Mouse (Mus musculus) neural tube, embryonic 11.5 days (tissue): ENCODE measurements at regions not wholly inside any gene's neighbourhood (a gene's known extent, or its start where the extent isn't known, plus 50 kb on each side); places are given as distances from the start of the nearest gene placed in this dataset.

Source experiments
- ATAC-seq: fragments of 200-750 bp; cut with Nextera tagmentation; 2 replicates; pipeline ENCODE4 v1.8.0; 2017; ENCODE audit warnings: moderate number of reproducible peaks, mild to moderate bottlenecking, moderate TSS enrichment, moderate library complexity; ENCODE audit not compliant: insufficient read depth, low FRiP score, low TSS enrichment
- DNase-seq: peaks from one replicate; pipeline ENCODE4 v3.0.0-alpha.2; 2015; ENCODE audit warnings: low spot score
- H3K27ac ChIP-seq: fragments of 300-500 bp; sonication (generic); 2 replicates; pipeline ENCODE4 v1.5.1; 2014; ENCODE audit warnings: low read depth, mild to moderate bottlenecking, low read length
- H3K27me3 ChIP-seq: fragments of 300-500 bp; sonication (generic); 2 replicates; pipeline ENCODE4 v1.6.1; 2014; ENCODE audit warnings: mild to moderate bottlenecking, low read length, mixed read lengths; ENCODE audit not compliant: control insufficient read depth, insufficient read depth
- H3K36me3 ChIP-seq: fragments of 300-500 bp; sonication (generic); 2 replicates; pipeline ENCODE4 v1.6.1; 2014; ENCODE audit warnings: mild to moderate bottlenecking, low read length, moderate library complexity, mixed read lengths; ENCODE audit not compliant: control insufficient read depth, insufficient read depth
- H3K4me1 ChIP-seq: fragments of 300-500 bp; sonication (generic); 2 replicates; pipeline ENCODE4 v1.6.1; 2014; ENCODE audit warnings: low read length, mixed read lengths; ENCODE audit not compliant: control insufficient read depth, insufficient read depth
- H3K4me2 ChIP-seq: fragments of 300-500 bp; sonication (generic); 2 replicates; pipeline ENCODE4 v1.6.1; 2014; ENCODE audit warnings: low read depth, mild to moderate bottlenecking, moderate library complexity
- H3K4me3 ChIP-seq: fragments of 300-500 bp; sonication (generic); 2 replicates; pipeline ENCODE4 v1.5.1; 2014; ENCODE audit warnings: low read depth, low read length
- H3K9ac ChIP-seq: fragments of 300-500 bp; sonication (generic); 2 replicates; pipeline ENCODE4 v1.6.1; 2014; ENCODE audit warnings: mild to moderate bottlenecking, low read length
- H3K9me3 ChIP-seq: fragments of 300-500 bp; sonication (generic); 2 replicates; pipeline ENCODE4 v1.6.1; 2016; ENCODE audit warnings: low read length; ENCODE audit not compliant: control insufficient read depth
- WGBS: fragments of 180-500 bp; shearing (Covaris S2); extraction: QIAGEN DNeasy Blood & Tissue Kit; methylation state at CpG from one replicate; pipeline ENCODE4 v1.1.7; 2014; 5-methylcytosine and 5-hydroxymethylcytosine counted together

- Histone ChIP-seq H3K27me3 (no peaks in the 10 kb centered on the region), H3K36me3 (no peaks in the 10 kb centered on the region), H3K9me3 (no peaks in the 10 kb centered on the region), H3K4me1 (no peaks in the 10 kb centered on the region), H3K4me3 (no peak overlapping the region), H3K9ac (no peak overlapping the region), H3K4me2 (no peak overlapping the region), H3K27ac (no peak overlapping the region)
- WGBS = 89% methylated on average over 3 of the region's 3 CpGs
- ATAC-seq (no peak), DNase-seq (no peak)
Measured at GRCm38 (mm10) chr3:118084508-118084907, 215.8 kb upstream of the Snx7 start.

- H3K4me3 ChIP-seq = no peak overlapping the region
- no peaks in the 10 kb centered on the region for H3K4me1 ChIP-seq
- no peaks in the 10 kb centered on the region for H3K9me3 ChIP-seq
- ATAC-seq (no peak), DNase-seq (no peak)
- H3K36me3 ChIP-seq = no peaks in the 10 kb centered on the region
- no peak overlapping the region for H3K9ac ChIP-seq
- H3K27ac ChIP-seq = no peak overlapping the region
- H3K27me3 ChIP-seq = no peaks in the 10 kb centered on the region
- WGBS = 80% methylated on average over 3 of the region's 3 CpGs
- no peak overlapping the region for H3K4me2 ChIP-seq
Measured at GRCm38 (mm10) chr3:118072363-118072762, 203.6 kb upstream of the Snx7 start.

GRCm38 (mm10) chr3:118070129-118070528 is 201.4 kb upstream of the Snx7 start:
- Histone ChIP-seq H3K4me3 (no peak overlapping the region), H3K36me3 (no peaks in the 10 kb centered on the region), H3K27ac (no peak overlapping the region), H3K9me3 (no peaks in the 10 kb centered on the region), H3K4me1 (no peaks in the 10 kb centered on the region), H3K4me2 (no peak overlapping the region), H3K27me3 (no peaks in the 10 kb centered on the region), H3K9ac (no peak overlapping the region)
- ATAC-seq (no peak), DNase-seq (no peak)
- WGBS = 92% methylated on average over 4 of the region's 4 CpGs

- H3K27ac ChIP-seq = no peak overlapping the region
- no peaks in the 10 kb centered on the region for H3K36me3 ChIP-seq
- no peak for DNase-seq
- H3K4me2 ChIP-seq = no peak overlapping the region
- no peak overlapping the region for H3K9ac ChIP-seq
- H3K27me3 ChIP-seq = no peaks in the 10 kb centered on the region
- ATAC-seq = no peak
- H3K4me3 ChIP-seq = no peak overlapping the region
- H3K9me3 ChIP-seq = no peaks in the 10 kb centered on the region
- no peaks in the 10 kb centered on the region for H3K4me1 ChIP-seq
- WGBS = 79% methylated on average over 2 of the region's 2 CpGs
Measured at GRCm38 (mm10) chr3:118063679-118064078, 194.9 kb upstream of the Snx7 start.

- Histone ChIP-seq H3K4me3 (no peak overlapping the region), H3K9ac (no peak overlapping the region), H3K9me3 (no peaks in the 10 kb centered on the region), H3K36me3 (no peaks in the 10 kb centered on the region), H3K4me1 (no peaks in the 10 kb centered on the region), H3K27ac (no peak overlapping the region), H3K4me2 (no peak overlapping the region), H3K27me3 (no peaks in the 10 kb centered on the region)
- 94% methylated on average over 1 of the region's 1 CpGs for WGBS
- ATAC-seq (no peak), DNase-seq (no peak)
Measured at GRCm38 (mm10) chr3:118062569-118062968, 193.8 kb upstream of the Snx7 start.

GRCm38 (mm10) chr3:118047016-118047415 is 178.3 kb upstream of the Snx7 start:
- no peak for DNase-seq

GRCm38 (mm10) chr3:118046536-118046935 is 177.8 kb upstream of the Snx7 start:
- DNase-seq (no peak), ATAC-seq (peak; percentile 46; the same call in 1 of the 2 replicates)
- 71% methylated on average over 11 of the region's 11 CpGs for WGBS

More at GRCm38 (mm10) chr3:118047016-118047415, 178.3 kb upstream of the Snx7 start:
- Histone ChIP-seq H3K9me3 (no peaks in the 10 kb centered on the region), H3K36me3 (no peaks in the 10 kb centered on the region), H3K4me1 (no peaks in the 10 kb centered on the region), H3K9ac (no peak overlapping the region), H3K4me3 (no peak overlapping the region), H3K4me2 (no peak overlapping the region), H3K27me3 (no peaks in the 10 kb centered on the region), H3K27ac (no peak overlapping the region)
- WGBS = 81% methylated on average over 11 of the region's 11 CpGs
- no peak for ATAC-seq

GRCm38 (mm10) chr3:118036501-118036900 is 167.8 kb upstream of the Snx7 start:
- Histone ChIP-seq H3K9me3 (no peaks in the 10 kb centered on the region), H3K4me3 (no peak overlapping the region), H3K9ac (no peak overlapping the region), H3K4me2 (no peak overlapping the region), H3K27ac (no peak overlapping the region), H3K4me1 (no peaks in the 10 kb centered on the region), H3K27me3 (no peaks in the 10 kb centered on the region), H3K36me3 (no peaks in the 10 kb centered on the region)
- no peak for DNase-seq
- WGBS = 90% methylated on average over 7 of the region's 7 CpGs
- ATAC-seq = no peak

More at GRCm38 (mm10) chr3:118046536-118046935, 177.8 kb upstream of the Snx7 start:
- Histone ChIP-seq H3K4me2 (no peak overlapping the region), H3K9ac (no peak overlapping the region), H3K27me3 (no peaks in the 10 kb centered on the region), H3K4me1 (no peaks in the 10 kb centered on the region), H3K4me3 (no peak overlapping the region), H3K36me3 (no peaks in the 10 kb centered on the region), H3K27ac (no peak overlapping the region), H3K9me3 (no peaks in the 10 kb centered on the region)

- no peaks in the 10 kb centered on the region for H3K27me3 ChIP-seq
- WGBS = 63% methylated on average over 4 of the region's 4 CpGs
- no peak overlapping the region for H3K9ac ChIP-seq
- no peak overlapping the region for H3K27ac ChIP-seq
- DNase-seq = no peak
- H3K36me3 ChIP-seq = no peaks in the 10 kb centered on the region
- ATAC-seq = no peak
- H3K4me1 ChIP-seq = no peaks in the 10 kb centered on the region
- no peaks in the 10 kb centered on the region for H3K9me3 ChIP-seq
- no peak overlapping the region for H3K4me3 ChIP-seq
- no peak overlapping the region for H3K4me2 ChIP-seq
Measured at GRCm38 (mm10) chr3:117995401-117995800, 126.7 kb upstream of the Snx7 start.
